Mouse (Mus musculus): ENCODE results near the gene Abcf1. TPM values are rescaled to one million over a fixed set of nuclear protein-coding genes. Genes with fewer than 3 reads are reported as not detected.
A peak's percentile ranks its signal among the peaks of the same experiment; 100 is the strongest.
"Not testable (repeated sequence)": the region's sequence is repeated elsewhere in the genome, so short reads cannot be mapped to it uniquely, and the experiment has no call there.

The Abcf1 gene
- polyA plus RNA-seq, 1 experiment from 2014 or later = 71.5 TPM

- Histone ChIP-seq H3K27me3 (ENCODE audit: control insufficient read depth, insufficient read depth, low read length) (no peaks in the 10 kb centered on the region), H3K4me1 (replicated peaks; ENCODE audit: control insufficient read depth, insufficient read depth) (peaks cover 3% of the 10 kb centered on the region; the same call in 1 of the 2 replicates), H3K9ac (ENCODE audit: low read length) (no peak overlapping the region), H3K4me3 (ENCODE audit: low read depth, low read length) (no peak overlapping the region), H3K9me3 (ENCODE audit: control insufficient read depth, low read length) (no peaks in the 10 kb centered on the region), H3K36me3 (ENCODE audit: control insufficient read depth, insufficient read depth, low read length) (peaks cover 3% of the 10 kb centered on the region; the same call in 1 of the 2 replicates), H3K27ac (replicated peaks) (no peak overlapping the region), H3K4me2 (replicated peaks; ENCODE audit: low read depth) (no peak overlapping the region)
- ATAC-seq (ENCODE audit: low FRiP score, low TSS enrichment) (no peak), DNase-seq (ENCODE audit: low spot score) (no peak)
- TF ChIP-seq CTCF (IDR thresholded peaks at IDR 0.05; ENCODE audit: low read depth) = no peak
- no peak for TF ChIP-seq EP300 (optimal IDR thresholded peaks at IDR 0.05)
- 39% methylated on average over 1 of the region's 1 CpGs for WGBS
Observed at GRCm38 (mm10) chr17:35972131-35972530, 2.6 kb upstream of the Abcf1 start.

GRCm38 (mm10) chr17:35967621-35968020 lies 1.9 kb downstream of the Abcf1 start:
- DNase-seq (ENCODE audit: low spot score) (no peak), ATAC-seq (ENCODE audit: low FRiP score, low TSS enrichment) (no peak)
- no peak overlapping the region for H3K4me3 ChIP-seq (ENCODE audit: low read depth, low read length)
- H3K36me3 ChIP-seq (ENCODE audit: control insufficient read depth, insufficient read depth, low read length) = peaks cover 16% of the 10 kb centered on the region; the same call in 1 of the 2 replicates
- no peak overlapping the region for H3K27ac ChIP-seq (replicated peaks)
- H3K27me3 ChIP-seq (ENCODE audit: control insufficient read depth, insufficient read depth, low read length) = no peaks in the 10 kb centered on the region
- WGBS = 86% methylated on average over 2 of the region's 2 CpGs
- no peaks in the 10 kb centered on the region for H3K9me3 ChIP-seq (ENCODE audit: control insufficient read depth, low read length)
- H3K9ac ChIP-seq (ENCODE audit: low read length) = no peak overlapping the region
- peaks cover 3% of the 10 kb centered on the region; the same call in 1 of the 2 replicates for H3K4me1 ChIP-seq (replicated peaks; ENCODE audit: control insufficient read depth, insufficient read depth)
- TF ChIP-seq EP300 (optimal IDR thresholded peaks at IDR 0.05) (no peak), CTCF (IDR thresholded peaks at IDR 0.05; ENCODE audit: low read depth) (no peak)
- no peak overlapping the region for H3K4me2 ChIP-seq (replicated peaks; ENCODE audit: low read depth)

GRCm38 (mm10) chr17:35963279-35963678 lies 6.3 kb downstream of the Abcf1 start:
- 91% methylated on average over 10 of the region's 10 CpGs for WGBS
- DNase-seq (ENCODE audit: low spot score) = no peak
- no peak for ATAC-seq (ENCODE audit: low FRiP score, low TSS enrichment)
- Histone ChIP-seq H3K9me3 (ENCODE audit: control insufficient read depth, low read length) (no peaks in the 10 kb centered on the region), H3K4me1 (replicated peaks; ENCODE audit: control insufficient read depth, insufficient read depth) (no peaks in the 10 kb centered on the region), H3K27me3 (ENCODE audit: control insufficient read depth, insufficient read depth, low read length) (no peaks in the 10 kb centered on the region), H3K4me2 (replicated peaks; ENCODE audit: low read depth) (no peak overlapping the region), H3K36me3 (ENCODE audit: control insufficient read depth, insufficient read depth, low read length) (peaks cover 44% of the 10 kb centered on the region), H3K27ac (replicated peaks) (no peak overlapping the region), H3K9ac (ENCODE audit: low read length) (no peak overlapping the region), H3K4me3 (ENCODE audit: low read depth, low read length) (no peak overlapping the region)
- TF ChIP-seq EP300 (optimal IDR thresholded peaks at IDR 0.05) = no peak
- TF ChIP-seq CTCF (IDR thresholded peaks at IDR 0.05; ENCODE audit: low read depth) = no peak

DNA sequence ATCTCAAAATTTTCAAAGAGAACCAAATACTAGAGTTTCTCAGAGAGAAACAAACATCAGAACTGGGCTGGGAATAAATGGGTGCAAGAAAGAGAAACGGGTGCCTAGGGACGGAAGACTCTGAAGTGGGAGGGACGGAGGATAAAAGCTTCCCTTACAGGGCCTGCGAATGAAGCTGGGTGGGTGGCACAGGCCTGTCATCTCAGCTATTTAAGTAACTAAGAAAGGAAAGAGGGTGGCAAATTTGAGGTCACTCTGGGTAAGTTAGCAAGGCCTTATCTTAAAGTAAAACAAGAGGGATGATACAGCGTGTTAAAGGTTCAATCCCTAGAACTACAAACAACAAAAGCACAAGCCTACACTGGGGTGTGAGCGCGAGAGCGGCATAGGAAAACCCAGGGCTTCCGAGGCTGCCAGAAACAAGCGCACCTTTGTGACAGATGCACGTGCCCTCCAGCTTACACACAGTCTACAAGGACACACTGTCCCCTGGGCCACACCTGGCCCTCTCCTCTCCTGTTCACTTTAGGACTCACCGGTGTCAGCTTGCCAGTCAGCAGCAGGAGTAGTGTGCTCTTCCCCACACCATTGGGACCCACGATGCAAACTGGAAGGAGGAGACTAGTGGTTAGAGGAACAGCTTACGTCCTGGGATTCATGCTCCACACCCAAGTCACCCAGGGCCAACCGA lies 10.9 kb downstream of the Abcf1 start:
- TF ChIP-seq CTCF (IDR thresholded peaks at IDR 0.05; ENCODE audit: low read depth) (no peak), EP300 (optimal IDR thresholded peaks at IDR 0.05) (no peak)
- Histone ChIP-seq H3K27ac (replicated peaks) (no peak overlapping the region), H3K9me3 (ENCODE audit: control insufficient read depth, low read length) (no peaks in the 10 kb centered on the region), H3K4me3 (ENCODE audit: low read depth, low read length) (no peak overlapping the region), H3K27me3 (ENCODE audit: control insufficient read depth, insufficient read depth, low read length) (no peaks in the 10 kb centered on the region), H3K4me1 (replicated peaks; ENCODE audit: control insufficient read depth, insufficient read depth) (no peaks in the 10 kb centered on the region), H3K9ac (ENCODE audit: low read length) (no peak overlapping the region), H3K4me2 (replicated peaks; ENCODE audit: low read depth) (no peak overlapping the region), H3K36me3 (ENCODE audit: control insufficient read depth, insufficient read depth, low read length) (peaks cover 60% of the 10 kb centered on the region)
- ATAC-seq (ENCODE audit: low FRiP score, low TSS enrichment) (no peak), DNase-seq (ENCODE audit: low spot score) (no peak)
- WGBS = 95% methylated on average over 15 of the region's 15 CpGs

GRCm38 (mm10) chr17:35954665-35955064 lies 14.9 kb downstream of the Abcf1 start:
- no peak overlapping the region for H3K4me3 ChIP-seq (ENCODE audit: low read depth, low read length)
- 75% methylated on average over 8 of the region's 8 CpGs for WGBS
- TF ChIP-seq EP300 (optimal IDR thresholded peaks at IDR 0.05) (no peak), CTCF (IDR thresholded peaks at IDR 0.05; ENCODE audit: low read depth) (no peak)
- H3K4me1 ChIP-seq (replicated peaks; ENCODE audit: control insufficient read depth, insufficient read depth) = no peaks in the 10 kb centered on the region
- H3K27me3 ChIP-seq (ENCODE audit: control insufficient read depth, insufficient read depth, low read length) = no peaks in the 10 kb centered on the region
- DNase-seq (ENCODE audit: low spot score) (no peak), ATAC-seq (ENCODE audit: low FRiP score, low TSS enrichment) (no peak)
- H3K9ac ChIP-seq (ENCODE audit: low read length) = no peak overlapping the region
- no peak overlapping the region for H3K27ac ChIP-seq (replicated peaks)
- H3K4me2 ChIP-seq (replicated peaks; ENCODE audit: low read depth) = no peak overlapping the region
- H3K36me3 ChIP-seq (ENCODE audit: control insufficient read depth, insufficient read depth, low read length) = peaks cover 32% of the 10 kb centered on the region
- H3K9me3 ChIP-seq (ENCODE audit: control insufficient read depth, low read length) = no peaks in the 10 kb centered on the region

DNA sequence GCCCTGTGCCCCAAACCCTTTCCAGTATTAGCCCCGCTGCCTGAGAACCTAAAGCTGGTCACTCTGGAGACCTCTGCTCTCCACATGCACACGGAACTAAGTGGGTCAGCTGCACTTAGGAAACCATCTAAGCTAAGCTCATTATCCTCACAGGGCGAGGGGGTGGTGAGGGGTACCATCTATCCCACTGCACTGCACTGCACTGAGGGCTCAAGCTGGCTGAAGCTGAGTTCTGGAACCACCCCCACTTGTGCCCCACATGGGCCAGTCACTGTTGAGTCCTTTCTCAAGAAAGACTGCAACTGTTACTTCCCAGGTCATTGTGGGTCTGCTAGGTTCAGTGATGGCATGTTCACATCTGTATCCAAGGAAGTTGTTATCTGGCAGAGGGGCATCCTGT lies 17.0 kb downstream of the Abcf1 start:
- H3K27ac ChIP-seq (replicated peaks); H3K9ac ChIP-seq (ENCODE audit: low read length); DNase-seq (ENCODE audit: low spot score); H3K4me3 ChIP-seq (ENCODE audit: low read depth, low read length); H3K27me3 ChIP-seq (ENCODE audit: control insufficient read depth, insufficient read depth, low read length); H3K4me1 ChIP-seq (replicated peaks; ENCODE audit: control insufficient read depth, insufficient read depth); H3K9me3 ChIP-seq (ENCODE audit: control insufficient read depth, low read length); H3K4me2 ChIP-seq (replicated peaks; ENCODE audit: low read depth): not testable (repeated sequence)
- 52% methylated on average over 2 of the region's 3 CpGs for WGBS
- 0 out of 2 replicates have a peak, but pooled peaks have one; percentile 36 for ATAC-seq (ENCODE audit: low FRiP score, low TSS enrichment)
- H3K36me3 ChIP-seq (ENCODE audit: control insufficient read depth, insufficient read depth, low read length) = peaks cover 16% of the 10 kb centered on the region

DNA sequence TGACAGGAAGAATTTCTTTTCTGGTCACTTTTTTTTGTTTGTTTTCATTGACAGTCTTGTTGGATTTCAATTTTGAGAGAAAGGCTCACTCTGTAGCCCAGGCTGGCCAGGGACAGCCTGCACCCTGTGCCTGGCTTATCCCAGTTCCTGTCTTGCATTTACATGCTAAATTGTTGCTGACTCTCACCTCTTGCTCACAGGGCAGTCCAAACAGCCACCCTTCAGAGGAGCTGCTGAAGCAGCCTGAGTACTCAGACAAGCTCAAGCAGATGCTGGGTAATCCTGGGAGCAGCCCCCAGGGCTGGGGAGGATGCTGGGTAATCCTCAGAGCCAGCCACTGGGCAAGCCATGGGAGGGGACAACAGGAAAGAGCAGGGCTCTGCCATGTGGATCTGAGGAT lies 18.6 kb downstream of the Abcf1 start:
- H3K9me3 ChIP-seq (ENCODE audit: control insufficient read depth, low read length); H3K9ac ChIP-seq (ENCODE audit: low read length); H3K4me2 ChIP-seq (replicated peaks; ENCODE audit: low read depth); H3K27me3 ChIP-seq (ENCODE audit: control insufficient read depth, insufficient read depth, low read length); H3K36me3 ChIP-seq (ENCODE audit: control insufficient read depth, insufficient read depth, low read length); H3K27ac ChIP-seq (replicated peaks); H3K4me3 ChIP-seq (ENCODE audit: low read depth, low read length); ATAC-seq (ENCODE audit: low FRiP score, low TSS enrichment); H3K4me1 ChIP-seq (replicated peaks; ENCODE audit: control insufficient read depth, insufficient read depth); DNase-seq (ENCODE audit: low spot score): not testable (repeated sequence)
